Mouse (Mus musculus) c-Kit-positive CD71-positive TER-119-negative erythroid progenitor cells, embryonic 14.5 days (primary cell): Measurements from ENCODE around the gene Xbp1.

ENCODE experiments used
- DNase-seq: peaks from one replicate; pipeline ENCODE4 v3.0.0-alpha.2; 2013; ENCODE audit warnings: low read depth

The Xbp1 gene

DNA sequence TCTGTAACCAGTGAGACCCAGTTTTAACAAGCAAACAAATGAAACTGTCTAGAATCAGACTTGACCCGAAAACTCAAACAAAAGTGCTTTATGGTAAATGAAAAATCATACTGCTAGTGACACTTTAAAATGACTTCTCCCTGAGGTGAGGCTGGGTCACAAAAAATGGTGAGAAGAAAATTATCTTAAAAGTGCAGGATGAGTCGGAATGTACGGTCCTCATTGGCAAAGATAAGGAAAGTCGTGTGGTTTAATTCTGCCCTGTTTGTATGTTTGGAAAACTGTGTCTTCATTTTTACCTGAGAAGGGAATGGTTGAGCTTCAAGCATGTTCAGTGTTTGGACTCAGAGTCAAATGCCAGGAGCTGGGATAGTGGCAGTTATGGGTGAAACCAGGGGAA lies 51.4 kb downstream of the Xbp1 start:
- DNase-seq: no peak

GRCm38 (mm10) chr11:5573821-5574220 lies 53.4 kb downstream of the Xbp1 start:
- peak; percentile 72 for DNase-seq

DNA sequence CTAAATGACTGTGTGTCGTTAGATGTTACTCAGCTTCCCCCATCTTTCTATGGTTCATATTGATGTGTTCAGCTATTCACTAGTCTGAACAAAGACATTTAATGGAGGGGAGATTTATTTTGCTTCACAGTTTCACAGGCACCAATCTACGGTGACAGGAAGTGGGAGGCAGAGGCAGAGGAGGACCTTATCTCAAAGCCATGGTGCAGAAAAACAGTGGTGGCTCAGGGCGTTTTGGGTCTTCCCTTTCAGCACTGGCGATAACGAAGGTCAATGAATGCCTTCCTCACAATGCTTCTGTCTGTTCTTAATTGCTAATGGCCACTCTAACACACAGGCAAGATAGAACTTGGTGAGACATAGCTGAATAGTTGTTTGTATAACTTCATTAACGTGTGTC lies 54.6 kb downstream of the Xbp1 start:
- DNase-seq: peak; percentile 46
